Mouse (Mus musculus): ENCODE results near the gene Elk3.
A peak's percentile ranks its signal among the peaks of the same experiment; 100 is the strongest.

Gene Elk3

DNA sequence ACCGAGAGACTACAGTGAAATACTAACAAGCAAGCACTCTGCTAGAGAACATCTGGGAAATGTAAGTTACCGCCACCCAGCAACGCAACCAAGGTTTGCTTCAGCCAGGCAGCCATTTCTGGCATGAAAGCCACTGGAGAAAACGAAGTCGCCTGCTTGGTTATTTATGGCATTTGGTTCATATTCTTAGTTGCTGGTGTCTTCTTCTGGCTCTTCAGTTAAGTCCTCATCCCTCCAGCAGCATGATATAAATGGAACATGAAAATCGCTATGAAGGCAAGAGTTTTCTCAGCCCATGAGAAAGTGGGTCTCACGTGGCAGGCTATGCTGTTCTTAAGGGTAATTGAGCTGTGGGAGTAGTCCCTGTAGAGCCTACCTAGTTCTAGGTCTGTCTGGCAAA, 44.4 kb downstream of the Elk3 start:
- DNase-seq, result no peak

- no peak for DNase-seq
Observed at GRCm38 (mm10) chr10:93265833-93266232, 45.1 kb downstream of the Elk3 start.

DNA sequence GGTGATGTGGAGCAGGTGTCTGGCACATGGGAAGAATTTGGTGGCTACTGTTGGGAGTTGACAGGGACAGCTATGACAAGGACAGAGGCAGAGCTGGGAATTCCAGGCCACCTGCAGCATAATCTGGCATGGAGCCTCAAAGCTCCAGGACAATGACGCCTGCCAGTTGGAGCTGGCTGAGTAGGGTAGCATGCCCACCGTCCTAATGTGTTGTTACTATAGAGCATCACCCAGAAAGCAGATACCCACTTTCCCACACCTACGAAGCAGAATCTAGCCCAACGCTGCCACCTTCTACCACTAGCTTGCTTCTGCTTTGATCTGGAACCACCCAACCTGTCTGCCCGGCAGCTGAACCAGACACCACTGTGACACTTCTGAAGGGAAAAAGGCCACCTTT, 46.9 kb downstream of the Elk3 start:
- no peak for DNase-seq

GRCm38 (mm10) chr10:93263431-93263830, 47.5 kb downstream of the Elk3 start:
- DNase-seq, result no peak

DNA sequence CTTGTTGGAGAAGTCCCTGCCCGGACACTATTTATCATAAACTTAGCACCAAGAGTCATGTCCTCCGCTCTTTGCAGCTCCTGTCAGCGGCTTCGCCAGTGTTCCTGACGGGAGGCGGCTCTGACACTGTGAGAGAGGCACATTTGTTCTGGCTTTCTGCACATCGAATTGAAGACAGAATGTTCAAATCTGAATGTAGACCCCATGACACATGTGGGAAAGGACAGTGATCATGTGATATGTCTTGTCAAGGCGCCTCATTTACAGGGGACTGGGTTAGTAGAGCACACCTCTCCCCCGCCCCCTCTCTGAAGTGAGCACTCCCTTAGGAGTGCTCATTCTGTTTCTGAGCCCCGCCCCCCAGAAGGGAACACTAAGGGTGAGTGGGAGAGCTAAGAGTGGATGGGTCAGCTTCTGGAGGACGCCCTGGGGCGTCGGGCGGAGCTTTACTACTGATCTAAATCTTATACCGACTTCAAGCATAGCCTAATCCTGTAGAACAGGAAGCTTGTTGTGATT, 48.9 kb downstream of the Elk3 start:
- DNase-seq, result no peak

DNA sequence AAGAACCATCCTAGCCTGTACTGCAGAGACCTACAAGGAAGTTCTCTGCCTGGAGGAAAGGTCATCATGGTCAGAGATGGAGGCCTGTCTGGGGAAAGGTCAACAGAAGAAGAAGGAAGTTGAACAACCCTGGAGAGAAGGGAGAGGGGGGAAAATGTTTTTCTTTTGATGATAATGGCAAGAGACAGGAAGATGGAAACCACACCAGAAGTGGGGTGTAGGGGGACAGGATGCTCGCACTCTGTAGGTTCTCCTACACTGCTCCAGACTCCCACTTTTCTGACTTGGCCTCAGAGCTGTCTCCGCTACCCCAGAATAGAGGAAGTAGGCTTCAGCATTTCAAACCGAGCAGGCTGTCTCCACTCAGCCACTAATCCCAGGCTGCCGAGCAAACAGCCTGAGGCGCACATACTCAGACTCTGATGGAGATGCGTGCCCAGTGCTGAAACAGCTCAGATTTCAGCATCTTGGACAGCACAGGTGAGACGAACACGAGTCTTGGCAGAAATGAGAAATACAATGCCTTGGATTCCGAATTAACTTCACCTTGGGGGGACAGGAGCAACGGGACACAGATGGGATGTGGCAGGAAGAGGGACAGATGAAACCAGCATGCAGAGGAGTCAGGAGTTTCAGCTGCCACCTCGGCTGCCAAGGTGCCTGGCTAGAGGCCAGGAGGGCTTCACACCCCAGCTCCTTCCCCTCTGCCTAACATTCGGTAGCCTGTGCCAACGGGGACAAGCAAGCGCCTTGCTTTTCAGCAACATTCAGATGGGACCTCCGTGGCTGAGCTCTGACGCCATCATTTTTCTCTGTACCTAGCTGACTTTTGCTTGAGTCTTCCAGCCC, 49.6 kb downstream of the Elk3 start:
- DNase-seq, result peak; percentile 44

DNA sequence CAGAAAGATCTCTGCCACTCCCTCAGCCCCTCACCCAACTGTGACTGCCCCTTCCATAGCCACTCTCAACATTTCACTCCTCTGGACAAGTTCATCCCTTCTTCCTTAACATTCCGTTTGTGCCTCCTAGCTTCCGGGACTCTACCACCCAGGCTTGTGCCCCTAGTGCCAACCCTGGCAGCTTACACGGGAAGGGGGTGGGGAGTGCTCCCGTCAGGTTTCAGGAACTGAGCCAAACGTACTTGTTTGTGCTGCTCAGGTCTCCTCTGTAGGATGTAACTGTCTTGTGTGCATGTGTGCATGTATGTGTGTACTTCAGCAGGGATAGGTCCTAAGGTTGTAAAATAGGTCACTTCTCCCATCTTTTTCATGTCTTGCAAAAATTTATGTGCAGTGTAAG, 51.1 kb downstream of the Elk3 start:
- DNase-seq, result no peak

GRCm38 (mm10) chr10:93255294-93255693, 55.6 kb downstream of the Elk3 start:
- DNase-seq, result no peak

DNA sequence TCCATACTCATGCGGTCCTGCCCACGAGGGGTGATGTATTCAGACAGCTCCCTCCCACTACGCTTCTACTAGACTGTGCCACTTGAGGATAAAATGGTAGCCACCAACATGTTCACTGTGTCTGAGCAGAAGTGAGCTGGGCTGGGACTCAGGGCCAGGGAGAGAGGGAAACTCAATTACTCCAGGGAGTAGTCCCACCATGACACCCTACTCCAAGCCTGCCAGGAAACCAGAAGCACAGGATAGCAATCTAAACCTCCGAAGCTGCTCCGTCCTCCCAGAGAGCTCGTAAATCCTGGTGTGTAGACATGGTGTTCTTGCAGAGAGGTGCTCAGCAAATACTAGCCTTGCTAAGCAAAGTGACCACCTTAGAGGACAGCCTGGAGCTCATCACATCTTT, 57.8 kb downstream of the Elk3 start:
- DNase-seq, result no peak

DNA sequence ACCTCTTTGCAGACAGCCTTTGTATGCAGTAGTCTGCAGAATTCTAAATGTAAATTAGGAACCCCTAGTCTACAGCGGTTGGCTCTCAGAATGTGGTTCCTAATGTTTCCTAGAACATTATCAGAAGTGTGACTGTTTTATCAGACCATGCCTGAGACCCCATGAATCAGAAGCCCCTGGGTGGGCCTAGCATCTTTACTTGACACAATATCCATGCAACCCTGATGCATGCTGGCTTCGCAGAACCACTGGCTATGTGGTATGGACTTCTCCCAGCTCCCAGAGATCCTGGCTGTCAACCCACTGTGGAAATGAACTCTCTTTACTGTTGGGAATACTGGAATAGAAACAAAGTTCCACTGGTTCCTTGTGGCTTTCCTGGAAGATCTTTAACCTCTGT, 58.3 kb downstream of the Elk3 start:
- DNase-seq, result no peak

- DNase-seq, result no peak
Observed at GRCm38 (mm10) chr10:93251426-93251825, 59.5 kb downstream of the Elk3 start.

DNA sequence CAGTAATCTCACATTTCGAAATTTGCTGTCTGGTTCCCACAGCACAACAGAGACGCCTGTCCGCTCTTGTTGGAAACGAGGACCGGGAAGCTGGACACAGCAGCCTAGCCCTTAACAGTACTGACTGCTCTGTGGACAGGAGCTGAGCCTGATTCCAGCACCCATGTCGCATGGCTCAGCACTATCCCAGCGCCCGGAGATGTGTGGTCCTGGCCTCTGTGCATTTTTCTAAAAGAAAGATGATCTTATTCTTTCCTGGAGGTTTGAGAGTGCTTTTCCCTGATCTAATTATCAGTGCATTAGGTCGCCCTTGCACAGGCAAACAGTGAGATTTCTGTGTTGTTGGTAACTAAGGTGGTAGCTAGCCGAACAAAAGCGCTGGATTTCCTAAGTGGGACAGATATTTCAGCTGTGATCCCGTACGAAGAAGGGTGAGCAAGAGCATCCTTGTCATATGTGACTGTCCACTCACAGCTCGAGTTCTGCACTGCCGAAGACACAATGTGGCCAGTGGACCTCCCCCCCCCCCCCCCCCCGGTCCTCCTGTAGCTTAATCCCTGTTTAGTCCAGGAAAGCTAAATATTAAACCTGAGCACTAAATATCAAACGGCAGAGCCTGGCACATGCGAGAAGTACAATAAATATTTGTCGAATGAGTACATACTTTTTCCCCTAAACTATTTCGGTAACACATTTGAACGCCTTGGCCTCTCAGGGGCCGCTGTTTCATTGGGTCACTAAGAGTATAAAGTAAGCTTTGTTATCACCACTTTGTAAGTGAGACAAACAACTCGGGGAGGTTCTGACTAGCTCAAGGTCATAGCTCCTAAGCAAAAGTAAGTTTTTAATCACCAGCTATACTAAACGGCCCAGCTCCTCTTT, 60.3 kb downstream of the Elk3 start:
- DNase-seq, result no peak

DNA sequence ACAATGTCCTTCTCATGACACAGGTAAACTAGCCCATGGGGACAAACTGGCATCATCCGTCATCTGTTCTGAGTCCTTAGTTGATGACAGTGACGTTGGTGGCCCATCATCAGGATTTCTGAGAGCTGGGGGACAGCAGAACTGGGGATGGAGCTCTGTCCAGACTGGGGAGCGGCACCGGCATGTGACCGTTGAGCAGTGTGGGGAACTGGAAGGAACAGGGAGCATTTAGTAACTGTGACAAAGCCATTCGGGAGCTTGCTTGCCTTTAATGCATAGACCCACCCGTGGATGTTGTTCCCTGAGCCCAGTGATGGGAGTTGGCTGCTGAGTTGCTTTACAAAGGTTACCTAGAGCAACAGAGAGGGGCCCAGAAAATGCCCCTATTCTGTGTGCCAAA, 61.0 kb downstream of the Elk3 start:
- no peak for DNase-seq

- no peak for DNase-seq
Observed at GRCm38 (mm10) chr10:93248416-93248815, 62.5 kb downstream of the Elk3 start.

GRCm38 (mm10) chr10:93247902-93248301, 63.0 kb downstream of the Elk3 start:
- DNase-seq, result no peak

DNA sequence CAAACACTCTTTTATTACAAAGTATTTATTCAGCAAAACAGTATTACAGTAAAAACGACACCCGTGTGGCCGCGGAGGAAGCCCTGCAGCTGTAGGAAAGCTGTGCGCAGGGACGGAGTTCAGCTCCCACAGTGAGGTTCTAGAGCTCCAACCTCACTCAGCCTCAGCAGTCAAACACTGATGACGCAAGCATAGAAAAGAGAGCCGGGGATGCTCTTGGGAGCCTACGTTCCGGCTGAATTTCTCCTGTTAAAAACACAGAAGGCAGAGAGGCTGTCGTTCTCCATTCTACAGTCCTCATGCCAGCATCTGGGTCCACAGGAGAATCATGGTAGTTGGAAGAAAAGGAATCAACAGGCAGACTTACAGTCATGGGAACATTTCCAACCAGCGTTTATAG, 63.5 kb downstream of the Elk3 start:
- no peak for DNase-seq

- no peak for DNase-seq
Observed at GRCm38 (mm10) chr10:93246185-93246920, 64.6 kb downstream of the Elk3 start.

GRCm38 (mm10) chr10:93244209-93244705, 66.7 kb downstream of the Elk3 start:
- no peak for DNase-seq

DNA sequence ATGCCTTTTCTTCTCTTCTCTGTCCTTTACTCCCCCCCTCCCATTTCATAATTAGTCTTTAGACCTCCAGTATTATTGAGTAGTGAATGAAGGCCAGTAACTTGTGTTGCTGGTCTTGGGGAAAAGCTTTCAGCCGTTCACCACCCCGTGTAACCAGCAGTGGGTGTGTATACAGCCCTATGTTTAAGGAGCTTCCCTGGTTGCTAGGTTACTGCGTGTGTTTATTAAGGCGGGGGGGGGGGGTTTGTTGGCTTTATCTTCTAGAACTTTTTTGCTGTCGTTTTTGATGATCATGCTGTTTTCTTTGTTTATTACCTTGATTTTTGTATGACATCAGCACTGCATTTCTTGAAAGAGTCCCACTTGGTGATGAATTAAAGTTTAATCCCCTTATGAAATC, 68.1 kb downstream of the Elk3 start:
- DNase-seq, result no peak

DNA sequence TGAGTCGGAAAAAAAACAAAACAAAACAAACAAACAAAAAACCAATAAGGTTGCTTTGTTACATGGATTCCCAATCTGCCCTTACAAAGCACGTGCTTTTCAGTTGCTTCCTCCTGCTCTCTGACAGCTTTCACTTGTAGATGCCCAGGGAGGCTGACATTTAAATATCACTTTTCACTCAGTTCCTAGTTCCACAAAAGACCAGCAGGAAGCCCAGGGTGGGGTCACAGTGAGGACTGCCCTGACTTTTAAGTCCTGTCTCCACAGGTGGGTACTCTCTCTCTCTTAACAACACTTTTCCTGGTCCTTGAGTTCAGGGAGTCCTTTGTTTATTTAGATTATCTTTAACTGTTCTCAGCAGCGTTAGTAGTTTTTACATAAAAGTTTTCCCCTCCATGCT, 68.7 kb downstream of the Elk3 start:
- DNase-seq, result no peak

- no peak for DNase-seq
Observed at GRCm38 (mm10) chr10:93239201-93239806, 71.6 kb downstream of the Elk3 start.

DNA sequence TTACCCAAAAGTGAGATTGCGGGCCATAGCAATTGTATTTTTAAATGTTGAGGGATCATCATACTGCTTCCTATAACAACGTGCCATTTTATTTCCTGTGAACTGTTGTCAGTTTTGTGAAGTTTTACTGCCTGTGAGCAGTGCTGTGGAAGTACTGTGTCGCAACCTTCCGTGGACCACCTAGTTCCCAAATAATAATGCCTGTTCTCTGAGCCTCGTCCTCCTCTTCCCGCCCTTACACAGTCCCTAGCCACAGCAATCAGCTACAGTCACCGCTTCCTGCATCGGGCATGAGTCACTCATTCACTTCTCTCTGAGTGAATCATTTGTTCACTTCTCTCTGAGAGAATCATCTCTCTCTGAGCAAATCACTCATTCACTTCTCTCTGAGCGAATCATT, 76.2 kb downstream of the Elk3 start:
- no peak for DNase-seq
